Mouse (Mus musculus) ES-Bruce4 (cell line): ENCODE results near the gene Pklr. TPM values are rescaled to one million over a fixed set of nuclear protein-coding genes. Genes with fewer than 3 reads are reported as not detected.

ENCODE experiments used
- H3K27ac ChIP-seq: 2 replicates; pipeline ENCODE4 v1.5.1; 2012; ENCODE audit warnings: low read length, inconsistent platforms; ENCODE audit not compliant: insufficient read depth
- H3K27me3 ChIP-seq: 2 replicates; pipeline ENCODE4 v1.6.1; 2012; ENCODE audit warnings: mild to moderate bottlenecking, low read length, inconsistent platforms; ENCODE audit not compliant: control insufficient read depth, poor library complexity, insufficient read depth, severe bottlenecking
- H3K36me3 ChIP-seq: 2 replicates; pipeline ENCODE4 v1.6.1; 2012; ENCODE audit warnings: inconsistent platforms, mild to moderate bottlenecking, low read length, moderate library complexity; ENCODE audit not compliant: control insufficient read depth, poor library complexity, insufficient read depth, severe bottlenecking
- H3K4me1 ChIP-seq: one replicate; pipeline ENCODE4 v1.8.1; 2011; ENCODE audit warnings: low read length; ENCODE audit not compliant: control insufficient read depth, insufficient read depth
- H3K4me3 ChIP-seq: 2 replicates; pipeline ENCODE4 v1.5.1; 2011; ENCODE audit warnings: low read depth, mild to moderate bottlenecking, low read length
- H3K9ac ChIP-seq: 2 replicates; pipeline ENCODE4 v1.6.1; 2012; ENCODE audit warnings: low read depth, mild to moderate bottlenecking, inconsistent platforms; ENCODE audit not compliant: poor library complexity, severe bottlenecking
- H3K9me3 ChIP-seq: replicated peaks from 2 replicates; pipeline ENCODE4 v1.6.1; 2012; ENCODE audit warnings: mild to moderate bottlenecking, low read length, inconsistent platforms; ENCODE audit not compliant: control insufficient read depth, poor library complexity, insufficient read depth, severe bottlenecking
- CTCF ChIP-seq: IDR thresholded peaks from one replicate; pipeline ENCODE4 v1.8.1; 2011; ENCODE audit warnings: low read depth, low read length
- EP300 ChIP-seq: IDR thresholded peaks from 2 replicates; pipeline ENCODE4 v1.6.1; 2011; ENCODE audit warnings: low read depth, low read length; ENCODE audit not compliant: insufficient read depth
- POLR2A ChIP-seq: IDR thresholded peaks from one replicate; pipeline ENCODE4 v1.8.1; 2011; ENCODE audit warnings: low read length; ENCODE audit not compliant: insufficient read depth
- polyA plus RNA-seq: library from polyadenylated mRNA; stranded (reverse); fragments of >200 nt; gene quantifications from 2 replicates; pipeline ENCODE4 v1.2.4, GENCODE M21; 2011; ENCODE audit warnings: low read depth; ENCODE audit not compliant: missing spikeins, insufficient read depth, insufficient read length

Gene Pklr
- polyA plus RNA-seq, 1 experiment, result 0.21 TPM

- TF ChIP-seq EP300, result peak; percentile 59; the same call in 1 of the 2 replicates
- peak; percentile 41 for TF ChIP-seq POLR2A
- TF ChIP-seq CTCF, result no peak
- Histone ChIP-seq H3K36me3 (peaks cover 34% of the 10 kb centered on the region), H3K4me3 (peak within 1 kb of the TSS; percentile 99), H3K4me1 (no peaks in the 10 kb centered on the region), H3K27me3 (no peaks in the 10 kb centered on the region), H3K9ac (peak within 1 kb of the TSS; percentile 65), H3K27ac (peak within 1 kb of the TSS; percentile 90), H3K9me3 (no peaks in the 10 kb centered on the region)
These were observed 34.0 kb upstream of the Pklr start, which contains the start of gene Fdps for GRCm38 (mm10) chr3:89101812-89102494. Gene Fdps (minus strand): TSS chr3:89101959.

- TF ChIP-seq EP300 (no peak), CTCF (no peak), POLR2A (no peak)
These were observed 33.2 kb upstream of the Pklr start for GRCm38 (mm10) chr3:89102495-89103290.

GRCm38 (mm10) chr3:89103291-89103595 lies 32.7 kb upstream of the Pklr start:
- H3K4me3 ChIP-seq, result no peak overlapping the region
- TF ChIP-seq EP300 (no peak), CTCF (no peak), POLR2A (no peak)
- no peak overlapping the region for H3K27ac ChIP-seq
- no peaks in the 10 kb centered on the region for H3K27me3 ChIP-seq
- no peaks in the 10 kb centered on the region for H3K9me3 ChIP-seq
- no peak overlapping the region for H3K9ac ChIP-seq
- H3K36me3 ChIP-seq, result peaks cover 22% of the 10 kb centered on the region
- no peaks in the 10 kb centered on the region for H3K4me1 ChIP-seq

More at GRCm38 (mm10) chr3:89102495-89103290, 33.2 kb upstream of the Pklr start:
- Histone ChIP-seq H3K9me3 (no peaks in the 10 kb centered on the region), H3K9ac (peak overlapping the region; percentile 26; the same call in 1 of the 2 replicates), H3K36me3 (peaks cover 27% of the 10 kb centered on the region), H3K27me3 (no peaks in the 10 kb centered on the region), H3K4me3 (peak overlapping the region; percentile 13; the same call in 1 of the 2 replicates), H3K27ac (peak overlapping the region; percentile 90), H3K4me1 (no peaks in the 10 kb centered on the region)

- TF ChIP-seq POLR2A (no peak), EP300 (no peak)
- Histone ChIP-seq H3K9me3 (no peaks in the 10 kb centered on the region), H3K27me3 (no peaks in the 10 kb centered on the region), H3K36me3 (no peaks in the 10 kb centered on the region), H3K27ac (no peak overlapping the region), H3K4me1 (no peaks in the 10 kb centered on the region), H3K4me3 (no peak overlapping the region), H3K9ac (no peak overlapping the region)
These were observed 29.1 kb upstream of the Pklr start for GRCm38 (mm10) chr3:89106881-89107280.

- Histone ChIP-seq H3K4me1 (no peaks in the 10 kb centered on the region), H3K9me3 (no peaks in the 10 kb centered on the region), H3K4me3 (no peak overlapping the region), H3K36me3 (no peaks in the 10 kb centered on the region), H3K9ac (no peak overlapping the region), H3K27me3 (no peaks in the 10 kb centered on the region), H3K27ac (no peak overlapping the region)
- no peak for TF ChIP-seq EP300
- TF ChIP-seq POLR2A, result no peak
- no peak for TF ChIP-seq CTCF
These were observed 28.4 kb upstream of the Pklr start for GRCm38 (mm10) chr3:89107545-89107944.

- no peak for TF ChIP-seq CTCF
- TF ChIP-seq POLR2A, result no peak
- no peak for TF ChIP-seq EP300
- no peaks in the 10 kb centered on the region for H3K4me1 ChIP-seq
These were observed 27.8 kb upstream of the Pklr start for GRCm38 (mm10) chr3:89108146-89108545.

More at GRCm38 (mm10) chr3:89108146-89108545, 27.8 kb upstream of the Pklr start:
- Histone ChIP-seq H3K9me3 (no peaks in the 10 kb centered on the region), H3K27ac (no peak overlapping the region), H3K4me3 (no peak overlapping the region), H3K36me3 (no peaks in the 10 kb centered on the region), H3K9ac (no peak overlapping the region), H3K27me3 (no peaks in the 10 kb centered on the region)
